Mouse (Mus musculus) small intestine, adult 2 months (tissue): ENCODE data around the gene Bcas3. TPM values are rescaled to one million over a fixed set of nuclear protein-coding genes. Genes with fewer than 3 reads are reported as not detected.

ENCODE experiments used
- H3K27ac ChIP-seq: fragments of 200-500 bp; 2 replicates; pipeline ENCODE4 v1.5.1; 2012; ENCODE audit warnings: low read depth, low read length, control low read depth, inconsistent platforms; ENCODE audit not compliant: insufficient read depth
- H3K27me3 ChIP-seq: fragments of 200-500 bp; 2 replicates; pipeline ENCODE4 v1.6.1; 2012; ENCODE audit warnings: mild to moderate bottlenecking, moderate library complexity, low read length, inconsistent platforms; ENCODE audit not compliant: control insufficient read depth, insufficient read depth
- H3K36me3 ChIP-seq: fragments of 200-500 bp; 2 replicates; pipeline ENCODE4 v1.6.1; 2012; ENCODE audit warnings: mild to moderate bottlenecking, low read length, control low read depth, inconsistent platforms; ENCODE audit not compliant: control insufficient read depth, insufficient read depth
- H3K4me1 ChIP-seq: fragments of 200-500 bp; 2 replicates; pipeline ENCODE4 v1.6.1; 2012; ENCODE audit warnings: low read length, inconsistent platforms, mixed read lengths; ENCODE audit not compliant: control insufficient read depth, insufficient read depth, insufficient read length
- H3K4me3 ChIP-seq: fragments of 200-500 bp; 2 replicates; pipeline ENCODE4 v1.5.1; 2012; ENCODE audit warnings: low read depth, mild to moderate bottlenecking, control low read depth, inconsistent platforms, low read length, moderate library complexity
- CTCF ChIP-seq: fragments of 200-500 bp; IDR thresholded peaks from 2 replicates; pipeline ENCODE4 v1.5.1; 2012; ENCODE audit warnings: low read depth, mild to moderate bottlenecking, control low read depth, inconsistent platforms, low read length, moderate library complexity, mixed read lengths; ENCODE audit not compliant: insufficient replicate concordance, insufficient read length; ENCODE audit errors: extremely low read depth
- POLR2A ChIP-seq: fragments of 200-500 bp; IDR thresholded peaks from 2 replicates; pipeline ENCODE4 v1.6.1; 2012; ENCODE audit warnings: low read depth, mild to moderate bottlenecking, control low read depth, inconsistent platforms, low read length, moderate library complexity
- WGBS: fragments of 180-500 bp; shearing (Covaris S2); methylation state at CpG from one replicate; pipeline ENCODE4 v1.1.7; 2018; 5-methylcytosine and 5-hydroxymethylcytosine counted together
- polyA plus RNA-seq: library from polyadenylated mRNA; depleted of rRNA; stranded (reverse); fragments of >200 nt; gene quantifications from 2 replicates; pipeline ENCODE4 v1.2.3, GENCODE M21; 2012

The Bcas3 gene
- polyA plus RNA-seq, 1 experiment: 32.1 TPM

GRCm38 (mm10) chr11:85505811-85506210, 152.8 kb downstream of the Bcas3 start:
- no peak overlapping the region for H3K27ac ChIP-seq
- WGBS: 84% methylated on average over 4 of the region's 4 CpGs
- TF ChIP-seq POLR2A: no peak
- TF ChIP-seq CTCF: no peak
- H3K4me3 ChIP-seq: no peak overlapping the region
- no peaks in the 10 kb centered on the region for H3K27me3 ChIP-seq
- no peaks in the 10 kb centered on the region for H3K4me1 ChIP-seq
- H3K36me3 ChIP-seq: no peaks in the 10 kb centered on the region

GRCm38 (mm10) chr11:85509334-85509733, 156.4 kb downstream of the Bcas3 start:
- Histone ChIP-seq H3K27me3 (no peaks in the 10 kb centered on the region), H3K4me1 (no peaks in the 10 kb centered on the region), H3K4me3 (no peak overlapping the region), H3K36me3 (no peaks in the 10 kb centered on the region), H3K27ac (no peak overlapping the region)
- TF ChIP-seq POLR2A: no peak
- TF ChIP-seq CTCF: no peak
- WGBS: 91% methylated on average over 12 of the region's 12 CpGs

DNA sequence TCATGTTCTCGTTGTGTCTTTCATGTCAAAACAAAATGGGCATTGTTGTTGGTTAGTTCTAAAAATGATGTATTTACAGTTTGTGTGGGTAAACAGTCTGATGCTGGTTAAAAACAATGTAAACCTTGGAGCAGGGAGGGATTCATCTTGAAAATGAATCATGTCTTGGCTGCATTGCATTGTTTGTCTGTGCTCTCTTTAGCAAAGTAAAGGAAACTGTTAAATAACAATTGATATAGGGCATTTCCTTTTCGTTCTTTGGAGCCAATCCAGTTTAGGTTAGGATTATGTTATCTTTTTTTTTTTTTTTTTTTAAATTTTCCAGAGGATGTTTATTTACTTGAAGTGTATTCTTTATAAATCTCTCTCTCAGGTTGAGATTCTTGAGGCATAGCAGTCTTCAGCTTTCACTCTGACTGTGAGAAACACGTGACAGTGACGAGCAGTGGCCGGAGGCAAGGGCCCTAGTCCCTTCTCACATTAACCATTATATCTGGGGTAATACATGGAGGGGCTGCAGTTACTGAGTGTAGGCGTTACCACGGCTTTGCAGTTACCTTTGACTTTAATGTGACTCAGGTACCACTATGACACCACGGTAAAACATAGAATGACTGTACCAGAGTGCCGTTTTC, 158.4 kb downstream of the Bcas3 start:
- H3K36me3 ChIP-seq: no peaks in the 10 kb centered on the region
- H3K4me1 ChIP-seq: no peaks in the 10 kb centered on the region
- no peak overlapping the region for H3K4me3 ChIP-seq
- WGBS: 77% methylated on average over 9 of the region's 9 CpGs
- H3K27me3 ChIP-seq: no peaks in the 10 kb centered on the region
- H3K27ac ChIP-seq: no peak overlapping the region
- TF ChIP-seq CTCF (no peak), POLR2A (no peak)

GRCm38 (mm10) chr11:85516724-85517123, 163.8 kb downstream of the Bcas3 start:
- H3K36me3 ChIP-seq: no peaks in the 10 kb centered on the region
- WGBS: 80% methylated on average over 7 of the region's 7 CpGs
- no peak for TF ChIP-seq CTCF
- TF ChIP-seq POLR2A: no peak
- H3K4me3 ChIP-seq: no peak overlapping the region
- H3K4me1 ChIP-seq: no peaks in the 10 kb centered on the region
- no peaks in the 10 kb centered on the region for H3K27me3 ChIP-seq
- H3K27ac ChIP-seq: no peak overlapping the region

GRCm38 (mm10) chr11:85518025-85518756, 165.2 kb downstream of the Bcas3 start:
- H3K4me1 ChIP-seq: no peaks in the 10 kb centered on the region
- 49% methylated on average over 3 of the region's 3 CpGs for WGBS
- H3K36me3 ChIP-seq: no peaks in the 10 kb centered on the region
- no peak overlapping the region for H3K27ac ChIP-seq
- no peak for TF ChIP-seq CTCF
- TF ChIP-seq POLR2A: no peak
- no peaks in the 10 kb centered on the region for H3K27me3 ChIP-seq
- no peak overlapping the region for H3K4me3 ChIP-seq

DNA sequence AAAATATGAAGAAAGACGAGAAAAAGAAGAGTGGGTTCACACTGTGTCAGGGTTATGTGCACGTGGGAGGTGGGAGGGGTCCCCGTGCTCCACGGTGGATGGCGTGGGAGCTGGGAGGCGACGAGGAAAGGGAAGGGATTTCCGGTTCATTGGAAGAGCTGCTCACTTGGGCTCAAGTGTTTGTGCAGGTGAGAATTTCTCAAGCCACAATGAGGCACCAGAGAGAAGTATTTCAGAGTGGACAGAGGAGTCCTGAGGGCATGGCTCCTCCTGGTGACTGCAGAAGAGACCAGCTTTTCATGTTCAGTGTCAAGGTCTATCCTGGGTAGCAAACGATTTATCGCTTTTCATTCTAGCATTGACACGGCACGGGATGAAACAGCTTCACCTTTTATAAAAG, 167.3 kb downstream of the Bcas3 start:
- no peaks in the 10 kb centered on the region for H3K27me3 ChIP-seq
- WGBS: 85% methylated on average over 12 of the region's 12 CpGs
- no peak overlapping the region for H3K27ac ChIP-seq
- no peaks in the 10 kb centered on the region for H3K36me3 ChIP-seq
- no peak overlapping the region for H3K4me3 ChIP-seq
- H3K4me1 ChIP-seq: no peaks in the 10 kb centered on the region; the same call in 1 of the 2 replicates
- TF ChIP-seq CTCF (no peak), POLR2A (no peak)

- no peaks in the 10 kb centered on the region for H3K36me3 ChIP-seq
- H3K27me3 ChIP-seq: no peaks in the 10 kb centered on the region
- no peak overlapping the region for H3K27ac ChIP-seq
- H3K4me1 ChIP-seq: no peaks in the 10 kb centered on the region; the same call in 1 of the 2 replicates
- WGBS: 66% methylated on average over 4 of the region's 4 CpGs
- no peak overlapping the region for H3K4me3 ChIP-seq
- TF ChIP-seq POLR2A (no peak), CTCF (no peak)
Measured at GRCm38 (mm10) chr11:85520996-85521395, 168.0 kb downstream of the Bcas3 start.

DNA sequence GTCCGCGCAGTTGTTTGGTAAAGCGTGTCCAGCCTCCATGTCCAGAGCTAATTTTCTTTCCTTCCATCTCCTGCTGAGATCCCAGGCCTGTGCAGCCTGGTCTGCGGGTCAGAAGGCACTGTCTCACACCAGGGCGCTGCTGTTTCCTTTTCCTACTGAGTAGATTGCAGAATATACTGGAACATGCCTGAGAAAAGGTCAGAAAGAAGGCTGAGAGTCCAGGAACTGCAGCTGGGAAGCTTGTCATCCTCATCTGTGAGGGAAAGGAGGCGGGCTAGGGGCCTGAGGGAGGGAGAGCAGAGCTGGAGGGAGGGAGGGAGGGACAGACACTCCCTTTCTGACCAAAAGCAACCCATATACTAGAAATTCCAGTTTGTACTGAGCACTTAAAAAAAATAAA, 170.7 kb downstream of the Bcas3 start:
- Histone ChIP-seq H3K27ac (no peak overlapping the region), H3K4me3 (no peak overlapping the region), H3K36me3 (no peaks in the 10 kb centered on the region), H3K4me1 (no peaks in the 10 kb centered on the region; the same call in 1 of the 2 replicates), H3K27me3 (no peaks in the 10 kb centered on the region)
- 76% methylated on average over 6 of the region's 6 CpGs for WGBS
- no peak for TF ChIP-seq POLR2A
- TF ChIP-seq CTCF: no peak
